Mouse (Mus musculus): ENCODE data around the gene Rnf187.
"Not testable (repeated sequence)": the region's sequence is repeated elsewhere in the genome, so short reads cannot be mapped to it uniquely, and the experiment has no call there.

Gene Rnf187

GRCm38 (mm10) chr11:58965001-58965760, 26.5 kb upstream of the Rnf187 start:
- no peak for DNase-seq (ENCODE audit: low read depth, low spot score)

GRCm38 (mm10) chr11:58964216-58964615, 25.5 kb upstream of the Rnf187 start:
- DNase-seq (ENCODE audit: low read depth, low spot score): no peak

- no peak for DNase-seq (ENCODE audit: low read depth, low spot score)
Measured at GRCm38 (mm10) chr11:58963543-58963942, 24.8 kb upstream of the Rnf187 start.

- DNase-seq (ENCODE audit: low read depth, low spot score): no peak
Measured at GRCm38 (mm10) chr11:58961364-58962177, 22.9 kb upstream of the Rnf187 start.

- peak; percentile 64 for DNase-seq (ENCODE audit: low read depth, low spot score)
Measured at GRCm38 (mm10) chr11:58959921-58960465, 21.3 kb upstream of the Rnf187 start.

GRCm38 (mm10) chr11:58959186-58959825, 20.6 kb upstream of the Rnf187 start:
- no peak for DNase-seq (ENCODE audit: low read depth, low spot score)

- no peak for DNase-seq (ENCODE audit: low read depth, low spot score)
Measured at GRCm38 (mm10) chr11:58958536-58958935, 19.8 kb upstream of the Rnf187 start.

- no peak for DNase-seq (ENCODE audit: low read depth, low spot score)
Measured at GRCm38 (mm10) chr11:58957226-58957914, 18.7 kb upstream of the Rnf187 start.

- no peak for DNase-seq (ENCODE audit: low read depth, low spot score)
Measured at GRCm38 (mm10) chr11:58955868-58956257, 17.1 kb upstream of the Rnf187 start.

- DNase-seq (ENCODE audit: low read depth, low spot score): no peak
Measured at GRCm38 (mm10) chr11:58955143-58955867, 16.6 kb upstream of the Rnf187 start.

- DNase-seq (ENCODE audit: low read depth, low spot score): peak; percentile 99
Measured at GRCm38 (mm10) chr11:58954420-58955142, 15.9 kb upstream of the Rnf187 start, which contains the start of the genes Hist3h2a and Trim17. Hist3h2a (plus strand) TSS chr11:58954685. Trim17 (plus strand) TSS chr11:58954685.

GRCm38 (mm10) chr11:58954170-58954419, 15.4 kb upstream of the Rnf187 start:
- not testable (repeated sequence) for DNase-seq (ENCODE audit: low read depth, low spot score)

- DNase-seq (ENCODE audit: low read depth, low spot score): no peak
Measured at GRCm38 (mm10) chr11:58953351-58954169, 14.8 kb upstream of the Rnf187 start.

- DNase-seq (ENCODE audit: low read depth, low spot score): no peak
Measured at GRCm38 (mm10) chr11:58951210-58951609, 12.5 kb upstream of the Rnf187 start.

GRCm38 (mm10) chr11:58949480-58950431, 11.0 kb upstream of the Rnf187 start:
- DNase-seq (ENCODE audit: low read depth, low spot score): peak; percentile 77

- DNase-seq (ENCODE audit: low read depth, low spot score): peak; percentile 97
Measured at GRCm38 (mm10) chr11:58948542-58949479, 10.1 kb upstream of the Rnf187 start, which contains the start of gene Hist3h2ba. Hist3h2ba (plus strand) TSS chr11:58948920.
